Mouse (Mus musculus) left cerebral cortex, adult 8-10 months (tissue): ENCODE results near the gene Msh5. TPM values are rescaled to one million over a fixed set of nuclear protein-coding genes. Genes with fewer than 3 reads are reported as not detected.
"Not testable (repeated sequence)": the region's sequence is repeated elsewhere in the genome, so short reads cannot be mapped to it uniquely, and the experiment has no call there.

Experiments used
- DNase-seq, 2 experiments: peaks; one replicate each; pipeline ENCODE4 v3.0.0; 2022; ENCODE audit warnings: low spot score in 2 of 2
- total RNA-seq, 4 experiments: library from RNA; stranded (reverse); gene quantifications; 2 replicates each; pipeline ENCODE4 v1.2.4; 2022

The Msh5 gene
- total RNA-seq, 4 experiments from 2014 or later: 0.34 to 1.2 (median 0.78) TPM; not detected in 1

DNA sequence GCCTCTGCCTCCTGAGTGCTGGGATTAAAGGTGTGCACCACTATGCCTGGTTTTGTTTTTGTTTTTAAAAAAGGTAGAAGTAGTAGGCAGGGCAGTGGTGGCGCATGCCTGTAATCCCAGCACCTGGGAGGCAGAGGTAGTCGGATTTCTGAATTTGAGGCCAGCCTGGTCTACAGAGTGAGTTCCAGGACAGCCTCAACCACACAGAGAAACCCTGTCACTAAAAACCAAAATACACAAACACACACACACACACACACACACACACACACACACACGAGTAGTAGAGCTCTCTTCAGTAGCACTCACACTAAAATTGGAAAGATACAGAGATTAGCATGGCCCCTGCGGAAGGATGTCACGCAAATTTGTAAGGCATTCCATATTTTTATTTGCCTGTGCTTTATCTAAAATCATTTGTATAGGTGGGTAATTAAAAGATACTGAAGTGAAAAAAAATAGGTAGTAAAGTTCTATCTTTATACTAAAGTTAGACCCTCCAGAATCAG, 2.4 kb upstream of the Msh5 start:
- no peak for DNase-seq

DNA sequence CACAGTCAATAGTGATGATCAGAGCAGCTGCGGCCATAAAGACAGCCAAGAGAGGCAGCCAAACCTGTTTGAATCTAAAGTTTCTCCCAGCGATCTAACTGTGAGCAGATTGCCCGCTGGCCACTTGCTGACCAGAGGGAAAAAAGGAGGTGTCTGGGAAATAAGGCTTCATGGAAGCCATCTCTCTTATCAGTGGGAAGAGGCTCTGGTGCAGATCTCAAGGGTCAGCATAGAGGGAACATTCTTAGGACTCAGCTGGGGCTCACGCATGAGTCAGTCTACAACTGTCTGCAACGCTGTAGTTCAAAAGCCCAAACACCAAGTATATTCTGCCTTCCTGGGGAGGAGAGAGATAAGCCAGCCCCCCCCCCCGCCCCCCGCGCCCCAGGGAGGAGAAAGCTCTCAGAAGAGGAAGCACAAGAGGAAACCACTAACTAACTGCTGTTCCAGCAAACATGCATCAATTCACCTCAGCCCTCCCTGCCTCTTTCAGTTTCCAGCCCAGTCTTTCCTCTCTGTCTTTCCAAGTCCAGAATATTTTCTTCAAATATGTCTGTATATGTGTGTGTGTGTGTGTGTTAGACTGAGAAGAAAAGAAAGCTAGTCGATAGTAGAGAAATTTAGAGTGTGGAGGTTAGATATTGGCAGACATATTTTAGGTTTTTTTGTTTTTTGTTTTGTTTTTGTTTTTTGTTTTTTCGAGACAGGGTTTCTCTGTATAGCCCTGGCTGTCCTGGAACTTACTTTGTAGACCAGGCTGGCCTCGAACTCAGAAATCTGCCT, 1.8 kb upstream of the Msh5 start:
- DNase-seq: no peak

DNA sequence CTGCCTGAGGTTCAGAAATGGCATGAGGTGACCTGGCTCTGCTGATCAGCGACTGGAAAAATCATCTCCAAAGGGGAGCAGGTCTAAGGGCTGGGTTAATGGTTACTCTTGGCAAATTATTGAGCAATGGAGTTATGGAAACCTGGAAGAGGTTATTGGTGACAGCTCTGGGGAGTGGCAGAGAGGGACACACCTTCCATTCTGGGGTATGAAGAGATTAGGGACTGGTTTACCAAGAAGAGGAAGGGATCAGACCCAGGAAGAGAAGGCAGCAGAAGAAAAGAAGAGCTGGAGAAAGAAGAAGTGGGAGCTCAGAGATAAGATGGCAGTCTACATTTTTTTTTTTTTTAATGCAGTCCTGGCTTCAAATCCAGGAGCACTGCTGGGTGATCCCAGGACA, 1.1 kb upstream of the Msh5 start:
- DNase-seq: no peak

DNA sequence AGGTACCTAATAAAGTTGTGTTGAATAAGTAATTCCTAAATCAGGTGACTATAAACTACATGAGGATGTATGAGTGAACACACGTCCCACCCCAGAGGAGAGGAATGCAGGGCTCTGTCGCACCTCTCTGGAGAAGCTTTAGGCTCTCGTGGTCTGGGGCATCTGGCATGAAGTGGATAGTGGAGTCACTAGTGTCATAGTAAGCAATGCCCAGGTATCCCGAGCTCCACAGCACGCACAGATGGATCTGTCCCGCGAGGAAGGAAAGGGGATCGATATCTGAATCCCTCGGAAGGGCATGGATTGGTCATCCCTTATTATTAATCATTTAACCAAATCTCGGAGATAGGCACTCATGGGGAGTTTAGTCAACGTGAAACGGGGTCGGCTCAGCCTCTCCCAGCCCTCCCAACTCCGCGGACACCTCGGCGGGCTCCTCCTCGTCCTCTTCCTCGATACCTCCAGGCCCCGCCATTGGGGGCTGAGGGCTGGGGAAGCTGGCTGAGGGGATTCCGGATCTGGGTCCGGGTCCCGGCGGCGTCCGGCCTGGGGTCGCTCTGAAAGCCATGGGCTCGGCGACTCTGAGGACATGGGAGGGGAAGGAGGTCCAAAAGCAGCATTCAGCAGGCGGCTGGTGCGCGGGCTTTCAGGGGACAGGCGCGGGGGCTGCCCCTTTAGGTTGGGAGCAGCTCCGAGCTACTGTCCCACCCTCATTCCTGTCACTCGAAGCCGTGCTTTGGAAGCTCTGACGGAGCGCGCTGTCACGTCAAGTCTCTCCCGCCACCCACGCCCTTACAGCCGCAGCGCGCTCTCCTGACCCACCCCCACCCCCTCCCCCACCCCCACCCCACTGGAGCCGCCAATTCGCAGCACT, 501 bp downstream of the Msh5 start:
- DNase-seq: no peak

DNA sequence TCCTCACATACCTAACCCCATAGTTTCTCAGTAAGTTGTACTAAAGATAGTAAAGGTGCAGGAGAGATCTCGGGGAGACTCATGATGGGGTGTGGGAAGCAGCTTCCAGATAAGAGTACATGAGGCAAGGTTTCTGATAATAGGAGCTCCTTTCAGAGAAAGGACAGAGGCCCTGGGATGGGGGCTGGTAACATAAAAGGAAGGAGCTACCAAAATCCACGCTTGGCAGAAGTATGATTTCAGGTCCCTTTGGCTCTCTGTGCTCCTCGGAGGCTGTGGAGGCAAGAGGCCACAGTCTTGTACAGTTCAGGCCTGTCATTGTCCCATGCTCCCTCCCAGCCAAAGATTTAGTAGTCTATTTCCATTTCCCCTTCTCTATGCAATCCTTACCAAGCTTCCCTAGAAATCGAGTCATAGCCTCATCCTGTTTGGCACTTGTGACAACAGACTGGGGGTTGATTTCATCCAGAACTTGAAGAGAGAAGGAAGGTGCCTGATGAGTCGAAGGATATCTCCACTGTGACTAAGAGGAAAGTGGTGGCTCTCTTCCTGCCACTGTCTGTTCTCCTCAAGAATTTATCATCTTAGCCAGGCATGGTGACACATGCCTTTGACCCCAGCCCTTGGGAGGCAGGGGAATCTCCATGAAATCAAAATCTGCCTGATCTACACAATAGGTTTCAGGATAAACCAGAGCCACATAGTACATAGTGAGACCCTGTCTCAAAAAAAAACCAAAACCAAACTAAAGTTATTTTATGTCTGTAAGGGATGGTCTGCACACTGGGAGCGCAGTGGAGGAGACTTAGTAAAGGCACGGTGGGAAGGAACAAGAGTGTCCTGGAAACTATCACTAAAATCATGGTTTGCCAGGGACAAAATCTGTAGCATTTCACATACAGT, 1.4 kb downstream of the Msh5 start:
- no peak for DNase-seq

DNA sequence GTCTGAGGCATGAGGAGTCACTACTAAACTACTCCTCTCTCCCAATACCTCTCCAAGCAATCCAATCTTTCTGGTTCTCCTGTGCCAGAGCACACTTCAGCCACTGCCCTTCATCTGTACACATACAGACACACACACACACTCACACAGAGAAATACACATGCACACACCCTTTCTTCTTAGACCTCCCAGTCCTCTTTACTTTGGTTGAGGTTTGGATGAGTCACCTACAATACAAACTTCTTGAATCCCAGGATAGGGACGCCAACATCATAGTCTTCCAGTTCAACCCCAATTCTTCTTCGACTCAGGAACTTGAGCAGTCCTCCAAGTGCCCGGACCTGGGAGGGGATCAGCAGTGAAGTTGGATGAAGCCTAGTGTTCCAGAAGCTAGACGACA, 2.8 kb downstream of the Msh5 start:
- no peak for DNase-seq

DNA sequence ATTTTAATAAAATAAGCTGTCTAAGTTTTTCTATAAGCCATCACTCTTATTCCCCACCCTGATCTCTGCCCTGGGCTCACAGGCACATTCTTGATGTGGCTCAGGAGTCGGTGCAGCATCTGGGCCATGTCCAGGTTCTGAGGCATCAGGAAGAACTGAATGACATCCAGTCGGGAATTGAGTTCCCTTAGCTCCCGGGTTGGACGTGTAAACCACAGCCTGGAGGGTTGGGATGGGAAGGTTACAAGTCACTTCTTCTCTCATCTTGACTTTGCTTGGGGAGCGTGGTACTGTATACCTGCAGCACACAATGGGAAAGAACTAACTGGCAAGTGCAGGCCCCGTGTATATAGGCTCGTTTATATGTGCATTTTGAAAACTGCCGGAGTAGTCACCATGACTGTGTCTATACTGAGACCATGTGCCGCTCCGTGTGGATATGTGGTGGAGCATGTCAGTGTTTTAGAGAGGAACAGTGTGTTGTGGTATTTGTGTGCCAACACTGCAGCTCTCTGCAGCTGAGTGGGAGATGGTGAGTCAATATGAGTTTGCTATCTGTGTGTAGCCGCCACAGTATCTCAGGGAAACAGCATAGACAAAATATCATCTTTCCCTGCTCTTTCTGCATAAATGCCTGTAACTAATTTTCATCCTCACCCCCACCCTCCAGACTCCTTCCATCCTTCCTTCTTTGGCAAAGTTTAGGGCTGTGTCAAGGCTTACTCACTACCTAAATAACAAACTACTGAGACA, 7.2 kb downstream of the Msh5 start:
- peak in 1 of 2 experiments; percentile 55 for DNase-seq

DNA sequence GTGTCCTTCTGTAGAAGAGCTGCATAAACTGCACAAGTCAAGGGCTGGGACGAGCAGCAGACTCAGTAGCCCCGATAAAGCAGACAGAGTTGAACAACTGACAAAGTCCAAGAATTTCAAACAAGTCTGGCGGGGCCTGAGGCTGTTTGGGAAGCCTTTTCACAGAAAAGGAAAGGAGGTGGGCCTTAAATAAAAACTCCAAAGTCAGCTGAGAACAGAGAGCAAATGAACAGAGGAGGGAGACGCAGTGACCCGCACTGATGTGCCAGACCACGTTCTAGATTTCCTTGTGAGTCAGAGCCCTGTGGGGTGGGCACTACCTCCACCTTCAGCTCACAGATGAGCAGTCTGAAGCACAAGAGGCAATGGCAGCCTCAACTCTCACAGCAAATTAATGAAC, 11.6 kb downstream of the Msh5 start:
- no peak for DNase-seq

DNA sequence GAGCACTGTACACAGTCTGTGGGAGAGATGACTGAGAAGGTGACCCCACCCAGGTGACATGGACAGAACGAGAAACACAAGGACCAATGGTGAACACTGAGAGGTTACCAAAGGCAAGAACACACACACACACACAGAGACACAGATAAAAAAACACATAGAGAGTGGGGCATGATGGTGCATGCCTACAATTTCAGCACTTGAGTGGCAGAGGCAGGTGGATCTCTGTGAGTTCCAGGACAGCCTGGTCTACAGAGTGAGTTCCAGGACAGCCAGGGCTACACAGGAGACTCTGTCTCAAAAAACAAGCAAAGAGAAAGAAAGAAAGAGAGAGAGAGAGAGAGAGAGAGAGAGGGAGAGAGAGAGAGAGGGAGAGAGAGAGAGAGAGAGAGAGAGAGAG, 12.8 kb downstream of the Msh5 start:
- not testable (repeated sequence) for DNase-seq

DNA sequence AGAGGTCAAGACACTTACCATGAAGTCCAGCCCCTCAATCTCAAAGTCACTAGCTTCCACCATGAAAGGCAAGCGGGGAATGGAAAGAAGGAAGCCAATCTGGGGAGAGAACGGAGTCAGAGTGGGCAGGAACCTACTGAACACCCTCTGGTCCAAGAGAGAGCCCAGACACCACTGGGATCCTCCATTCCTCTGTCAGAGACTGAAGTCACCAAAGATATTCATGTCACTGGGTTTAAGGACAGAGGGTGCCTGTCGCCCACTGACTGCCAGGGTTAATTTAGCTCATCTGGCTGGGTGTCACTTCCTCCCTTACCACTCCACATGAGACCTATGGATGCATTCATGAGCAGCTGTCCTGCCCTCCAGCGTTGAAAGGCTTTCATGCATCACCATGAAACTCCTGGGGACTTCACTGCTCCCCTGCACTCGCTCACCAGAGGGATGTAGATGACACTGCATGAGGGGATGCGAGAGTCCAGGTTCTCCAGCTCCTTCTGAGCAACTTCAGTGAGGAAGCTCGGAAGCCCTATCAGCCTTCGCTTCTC, 14.1 kb downstream of the Msh5 start:
- DNase-seq: no peak

DNA sequence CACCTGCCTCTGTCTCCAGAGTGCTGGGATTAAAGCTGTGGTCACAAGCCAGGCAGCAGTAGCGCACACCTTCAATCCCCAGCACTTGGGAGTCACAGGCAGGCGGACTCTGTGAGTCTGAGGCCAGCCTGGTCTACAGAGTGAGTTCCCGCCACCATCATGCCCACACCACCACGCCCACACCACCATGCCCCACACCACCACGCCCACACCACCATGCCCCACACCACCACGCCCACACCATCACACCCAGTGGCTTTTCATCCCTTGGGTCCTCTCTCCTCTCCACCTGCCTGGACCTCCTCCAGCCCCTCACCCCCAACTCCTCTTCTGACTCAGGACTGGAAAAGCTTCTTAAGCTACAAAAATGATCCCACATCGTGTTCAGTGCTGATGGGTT, 14.7 kb downstream of the Msh5 start:
- no peak for DNase-seq

DNA sequence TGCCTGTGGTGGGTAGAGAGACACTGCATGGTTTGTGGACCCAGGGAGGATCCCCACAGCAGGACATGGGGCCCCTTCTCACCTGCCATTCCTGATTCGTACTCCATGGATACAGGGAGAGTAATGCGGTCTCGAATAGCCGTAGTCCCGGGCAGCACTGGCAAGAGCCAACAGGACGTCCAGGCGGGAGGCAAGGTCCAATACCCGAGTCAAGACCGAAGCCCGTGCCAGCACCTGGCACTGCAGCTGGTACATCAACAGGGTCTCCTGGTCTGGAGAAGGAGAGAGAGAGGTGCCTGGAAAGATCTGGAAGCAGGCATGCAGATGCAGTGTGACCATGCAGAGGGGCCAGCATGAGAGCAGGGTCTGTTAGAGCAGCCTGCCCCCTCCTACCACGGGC, 15.3 kb downstream of the Msh5 start:
- DNase-seq: no peak

DNA sequence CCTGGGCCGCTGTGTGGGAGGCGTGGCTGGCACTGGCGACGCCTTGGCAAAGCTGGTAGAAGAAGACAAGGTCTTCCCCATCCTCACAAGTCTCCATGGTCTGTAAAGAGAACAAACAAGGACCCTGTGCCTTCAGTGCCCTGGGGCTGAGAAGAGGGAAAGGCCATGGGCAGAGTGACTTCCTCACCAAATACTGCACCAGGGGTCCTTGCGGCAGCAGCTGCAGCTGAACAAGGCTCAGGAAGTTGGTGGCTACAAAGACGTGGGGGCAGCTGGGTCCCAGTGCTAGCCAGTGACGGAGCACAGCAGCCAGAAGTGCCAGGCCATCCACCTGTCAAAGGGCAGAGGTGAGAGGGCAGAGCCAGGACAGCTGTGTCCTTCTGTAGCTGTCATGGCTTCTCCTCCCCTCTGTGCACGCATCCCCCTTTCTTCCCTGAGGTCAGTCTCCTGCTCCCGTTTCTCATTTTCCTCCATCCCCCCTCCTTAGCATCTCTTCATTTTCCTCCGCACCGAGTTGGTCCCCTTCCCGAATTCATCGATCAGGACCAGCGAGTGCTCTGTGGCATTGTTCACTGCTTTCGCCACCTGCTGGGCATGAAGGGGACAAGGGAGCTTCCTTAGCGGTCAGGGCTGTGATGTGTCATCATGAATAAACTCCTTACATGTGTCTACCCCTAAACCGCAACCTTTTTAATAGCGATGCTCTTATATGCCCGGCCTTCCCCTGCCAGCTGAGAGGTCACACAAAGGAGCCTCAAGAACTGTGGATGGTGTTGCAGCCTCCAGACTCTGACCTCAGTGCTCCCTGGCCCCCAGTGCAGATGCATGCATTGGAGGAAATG, 16.6 kb downstream of the Msh5 start:
- no peak for DNase-seq

DNA sequence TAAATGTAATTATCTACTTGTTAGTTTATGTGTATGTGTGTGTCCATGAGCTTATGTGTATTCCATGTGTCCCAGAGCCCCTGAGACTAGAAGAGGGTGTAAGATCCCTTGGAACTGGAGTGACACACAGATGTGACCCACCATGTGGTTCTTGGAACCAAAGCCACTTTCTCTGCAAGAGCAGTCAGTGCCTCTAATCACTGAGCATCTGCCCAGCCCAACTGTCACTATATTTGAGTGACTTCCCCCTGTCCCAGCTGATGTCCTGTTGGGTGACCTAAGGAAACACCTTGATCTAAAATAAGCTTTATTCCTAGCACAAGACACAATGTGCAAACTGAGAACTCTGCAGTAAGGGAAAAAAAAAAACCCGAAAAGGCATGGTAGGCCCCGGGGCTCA, 18.2 kb downstream of the Msh5 start:
- no peak for DNase-seq

DNA sequence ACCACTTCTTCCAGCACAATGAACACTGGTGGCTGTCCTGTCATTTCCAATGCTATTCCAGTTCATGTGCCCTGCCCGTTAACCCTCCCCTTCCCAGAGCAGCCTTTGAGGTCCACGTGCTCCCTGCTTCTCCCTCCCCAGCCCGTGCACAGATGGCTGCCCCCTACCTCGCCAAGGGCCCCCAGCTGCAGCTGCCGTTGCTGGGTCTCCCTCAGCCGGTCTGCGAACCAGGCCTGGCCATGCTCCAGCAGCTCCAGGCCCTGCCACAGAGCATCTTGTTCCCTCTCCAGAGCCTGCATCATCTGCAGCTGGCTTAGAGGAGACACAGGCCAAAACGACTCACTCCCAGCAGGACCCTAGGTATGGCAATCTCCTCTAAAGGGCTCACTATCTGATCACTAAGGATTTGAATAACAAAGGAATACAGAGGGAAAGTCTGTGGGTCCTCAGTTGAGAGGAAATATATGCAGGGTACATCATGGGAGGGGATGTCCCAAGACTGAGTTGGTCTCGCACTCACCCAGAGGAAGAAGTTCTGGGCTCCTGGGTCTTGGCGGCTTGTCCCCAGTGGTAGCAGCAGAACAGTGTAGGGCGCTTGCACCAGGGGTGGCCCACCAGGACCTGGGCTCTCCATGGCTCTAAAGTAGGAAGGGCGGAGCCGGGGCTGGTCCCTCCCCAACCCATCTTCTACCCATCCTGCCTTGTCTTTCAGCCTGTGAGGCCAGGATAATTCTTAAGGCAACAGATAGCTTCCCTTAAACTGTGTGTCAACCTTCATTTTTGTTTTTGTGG, 19.1 kb downstream of the Msh5 start, which contains the start of gene Sapcd1:
Gene Sapcd1 (minus strand): TSS at position 740 of the 792 bp plus-strand sequence.
- peak in 1 of 2 experiments; percentile 51 for DNase-seq

DNA sequence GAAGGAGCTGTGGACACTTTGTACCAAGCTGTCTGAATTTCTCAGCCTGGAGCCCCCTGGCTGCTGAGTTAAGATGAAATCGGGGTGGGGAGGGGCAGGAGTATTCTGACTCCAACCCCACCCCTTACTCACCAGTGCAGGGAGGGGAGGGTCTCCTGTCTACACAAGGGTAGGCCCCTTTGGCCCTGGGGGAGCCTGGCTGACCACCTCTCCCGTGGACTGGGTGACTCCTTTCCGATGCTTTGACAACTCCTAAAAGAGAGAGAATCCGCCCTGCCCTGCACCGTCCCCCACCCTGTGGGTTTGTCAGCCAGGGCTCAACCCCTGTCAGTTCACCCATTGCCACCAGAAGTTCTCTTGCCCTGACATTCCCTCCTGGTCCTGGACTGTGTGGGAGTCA, 20.3 kb downstream of the Msh5 start:
- no peak for DNase-seq

DNA sequence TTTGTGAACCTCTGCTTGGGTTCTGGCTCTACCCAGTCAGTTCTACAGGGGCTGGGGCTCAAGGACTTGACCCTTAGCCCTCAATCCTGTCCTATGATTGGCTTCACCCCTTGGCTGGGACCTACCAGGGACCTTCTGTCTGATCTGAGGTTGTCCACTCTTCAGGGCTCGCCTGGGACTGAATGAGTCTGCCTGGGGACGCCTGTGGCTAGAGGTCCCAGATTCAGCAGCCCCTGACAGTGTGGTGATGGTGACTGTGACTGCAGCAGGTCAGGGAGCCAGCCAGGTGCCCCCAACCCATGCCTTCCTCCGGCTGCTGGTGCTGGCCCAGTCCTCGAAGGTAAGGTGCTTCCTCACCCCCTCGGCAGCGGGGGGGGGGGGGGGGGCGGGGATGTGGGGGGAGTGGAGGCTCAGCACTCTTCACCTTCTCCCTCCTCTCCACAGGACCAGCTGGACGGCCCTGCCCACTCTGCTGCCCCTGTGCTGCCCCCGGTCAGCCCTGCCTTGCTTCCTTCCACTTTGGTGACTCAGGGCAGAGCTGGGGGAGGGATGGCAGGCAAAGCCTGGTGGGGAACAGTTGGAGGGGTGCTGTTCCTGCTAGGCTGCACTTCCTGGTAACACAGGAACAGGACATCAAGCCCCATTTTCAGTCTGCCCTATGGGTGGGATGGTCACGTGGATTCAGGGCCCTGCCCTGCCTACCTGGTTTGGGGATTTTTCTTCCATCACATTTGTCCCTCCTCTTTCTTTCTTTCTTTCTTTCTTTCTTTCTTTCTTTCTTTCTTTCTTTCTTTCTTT, 21.7 kb downstream of the Msh5 start:
- no peak for DNase-seq

DNA sequence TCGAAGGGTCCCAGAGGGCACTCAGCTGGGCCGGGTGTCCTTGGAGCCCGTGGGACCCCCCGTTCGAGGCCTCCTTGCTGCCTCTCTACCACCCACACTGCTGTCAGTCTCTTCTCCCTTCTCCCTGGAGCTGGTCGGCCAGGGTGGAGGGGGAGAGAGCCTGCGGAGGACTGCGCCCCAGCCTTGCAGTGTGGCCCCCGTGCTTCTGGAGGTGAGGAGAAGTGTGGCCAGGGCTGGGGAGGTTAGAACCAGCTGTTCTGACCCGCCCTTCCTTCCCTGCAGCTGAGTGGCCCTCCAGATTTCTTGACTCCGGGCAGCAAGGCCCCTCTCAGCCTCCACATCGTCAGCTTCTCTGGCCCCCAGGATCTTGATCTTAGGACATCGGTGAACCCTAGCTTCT, 22.3 kb downstream of the Msh5 start:
- no peak for DNase-seq
